Mouse (Mus musculus): ENCODE measurements around the gene Akr1c19.
"Not testable (repeated sequence)": the region's sequence is repeated elsewhere in the genome, so short reads cannot be mapped to it uniquely, and the experiment has no call there.

Akr1c19 gene

GRCm38 (mm10) chr13:4265047-4265446, 36.5 kb downstream of the Akr1c19 start:
- DNase-seq (ENCODE audit: extremely low read depth, low read depth, low spot score): no peak

- not testable (repeated sequence) for DNase-seq (ENCODE audit: extremely low read depth, low read depth, low spot score)
These were observed 37.0 kb downstream of the Akr1c19 start for GRCm38 (mm10) chr13:4265455-4265854.

- no peak for DNase-seq (ENCODE audit: extremely low read depth, low read depth, low spot score)
These were observed 42.4 kb downstream of the Akr1c19 start for GRCm38 (mm10) chr13:4270860-4271259.

GRCm38 (mm10) chr13:4277526-4277925, 49.0 kb downstream of the Akr1c19 start:
- DNase-seq (ENCODE audit: extremely low read depth, low read depth, low spot score): no peak

- DNase-seq (ENCODE audit: extremely low read depth, low read depth, low spot score): no peak
These were observed 50.8 kb downstream of the Akr1c19 start, which contains the start of gene Akr1c12 for GRCm38 (mm10) chr13:4279284-4279683. TSS of gene Akr1c12 (minus strand) at chr13:4279433.

- no peak for DNase-seq (ENCODE audit: extremely low read depth, low read depth, low spot score)
These were observed 53.2 kb downstream of the Akr1c19 start for GRCm38 (mm10) chr13:4281471-4282412.

- DNase-seq (ENCODE audit: extremely low read depth, low read depth, low spot score): no peak
These were observed 68.5 kb downstream of the Akr1c19 start for GRCm38 (mm10) chr13:4296991-4297390.
